Mouse (Mus musculus) limb, embryonic 10.5 days (tissue): Measurements from ENCODE around the gene Ikzf2. TPM values are rescaled to one million over a fixed set of nuclear protein-coding genes. Genes with fewer than 3 reads are reported as not detected.

ENCODE experiments used
- DNase-seq: peaks from one replicate; pipeline ENCODE4 v3.0.0-alpha.2; 2017; ENCODE audit warnings: low spot score
- H3K27ac ChIP-seq: fragments of 300-500 bp; sonication (generic); 2 replicates; pipeline ENCODE4 v1.5.1; 2016; ENCODE audit warnings: mild to moderate bottlenecking
- H3K27me3 ChIP-seq: fragments of 300-500 bp; sonication (generic); 2 replicates; pipeline ENCODE4 v1.6.1; 2016; ENCODE audit warnings: low read depth, mild to moderate bottlenecking; ENCODE audit not compliant: poor library complexity, severe bottlenecking
- H3K36me3 ChIP-seq: fragments of 300-500 bp; sonication (generic); 2 replicates; pipeline ENCODE4 v1.6.1; 2016; ENCODE audit warnings: mild to moderate bottlenecking, moderate library complexity
- H3K4me1 ChIP-seq: fragments of 300-500 bp; sonication (generic); 2 replicates; pipeline ENCODE4 v1.6.1; 2016
- H3K4me3 ChIP-seq: fragments of 300-500 bp; sonication (generic); 2 replicates; pipeline ENCODE4 v1.5.1; 2016; ENCODE audit warnings: mild to moderate bottlenecking, moderate library complexity
- H3K9me3 ChIP-seq: fragments of 300-500 bp; sonication (generic); replicated peaks from 2 replicates; pipeline ENCODE4 v1.6.1; 2016; ENCODE audit warnings: mild to moderate bottlenecking
- WGBS: fragments of 180-500 bp; shearing (Covaris S2); methylation state at CpG from one replicate; pipeline ENCODE4 v1.1.7; 2016; 5-methylcytosine and 5-hydroxymethylcytosine counted together
- polyA plus RNA-seq: library from polyadenylated mRNA; unstranded; fragments of >200 nt; fragmentation: Nextera tagmentation; extraction: Ambion mirVana; gene quantifications from 2 replicates; pipeline ENCODE4 v1.2.1, GENCODE M21; 2016

Ikzf2 gene
- polyA plus RNA-seq, 1 experiment from 2014 or later, result 3.1 TPM

GRCm38 (mm10) chr1:69516144-69516543 lies 170.9 kb downstream of the Ikzf2 start:
- WGBS, result 87% methylated on average over 5 of the region's 5 CpGs
- no peak overlapping the region for H3K4me3 ChIP-seq
- no peak overlapping the region for H3K27ac ChIP-seq
- no peaks in the 10 kb centered on the region for H3K36me3 ChIP-seq
- H3K9me3 ChIP-seq, result no peaks in the 10 kb centered on the region
- DNase-seq, result no peak
- H3K27me3 ChIP-seq, result no peaks in the 10 kb centered on the region
- H3K4me1 ChIP-seq, result no peaks in the 10 kb centered on the region

GRCm38 (mm10) chr1:69513595-69514250 lies 173.3 kb downstream of the Ikzf2 start:
- Histone ChIP-seq H3K27ac (no peak overlapping the region), H3K27me3 (no peaks in the 10 kb centered on the region), H3K4me1 (no peaks in the 10 kb centered on the region), H3K36me3 (no peaks in the 10 kb centered on the region), H3K9me3 (no peaks in the 10 kb centered on the region), H3K4me3 (no peak overlapping the region)
- WGBS, result 47% methylated on average over 5 of the region's 5 CpGs
- DNase-seq, result no peak

GRCm38 (mm10) chr1:69508275-69508674 lies 178.8 kb downstream of the Ikzf2 start:
- 85% methylated on average over 3 of the region's 3 CpGs for WGBS
- no peaks in the 10 kb centered on the region for H3K36me3 ChIP-seq
- H3K27ac ChIP-seq, result no peak overlapping the region
- H3K27me3 ChIP-seq, result no peaks in the 10 kb centered on the region
- H3K4me1 ChIP-seq, result no peaks in the 10 kb centered on the region
- DNase-seq, result no peak
- H3K9me3 ChIP-seq, result no peaks in the 10 kb centered on the region
- H3K4me3 ChIP-seq, result no peak overlapping the region

- Histone ChIP-seq H3K9me3 (no peaks in the 10 kb centered on the region), H3K4me3 (no peak overlapping the region), H3K36me3 (no peaks in the 10 kb centered on the region), H3K4me1 (no peaks in the 10 kb centered on the region), H3K27me3 (no peaks in the 10 kb centered on the region), H3K27ac (no peak overlapping the region)
- 89% methylated on average over 6 of the region's 6 CpGs for WGBS
- no peak for DNase-seq
Observed at GRCm38 (mm10) chr1:69507513-69507912, 179.5 kb downstream of the Ikzf2 start.

GRCm38 (mm10) chr1:69506615-69507159 lies 180.4 kb downstream of the Ikzf2 start:
- 96% methylated on average over 7 of the region's 7 CpGs for WGBS
- DNase-seq, result no peak
- Histone ChIP-seq H3K27me3 (no peaks in the 10 kb centered on the region), H3K9me3 (no peaks in the 10 kb centered on the region), H3K4me3 (no peak overlapping the region), H3K27ac (no peak overlapping the region), H3K4me1 (no peaks in the 10 kb centered on the region), H3K36me3 (no peaks in the 10 kb centered on the region)

GRCm38 (mm10) chr1:69506011-69506410 lies 181.0 kb downstream of the Ikzf2 start:
- no peaks in the 10 kb centered on the region for H3K4me1 ChIP-seq
- H3K9me3 ChIP-seq, result no peaks in the 10 kb centered on the region
- no peaks in the 10 kb centered on the region for H3K27me3 ChIP-seq
- 97% methylated on average over 6 of the region's 6 CpGs for WGBS
- no peak for DNase-seq
- no peak overlapping the region for H3K27ac ChIP-seq
- no peak overlapping the region for H3K4me3 ChIP-seq
- H3K36me3 ChIP-seq, result no peaks in the 10 kb centered on the region

GRCm38 (mm10) chr1:69500388-69500787 lies 186.7 kb downstream of the Ikzf2 start:
- Histone ChIP-seq H3K9me3 (no peaks in the 10 kb centered on the region), H3K4me1 (no peaks in the 10 kb centered on the region), H3K4me3 (no peak overlapping the region), H3K27me3 (no peaks in the 10 kb centered on the region), H3K27ac (no peak overlapping the region), H3K36me3 (no peaks in the 10 kb centered on the region)
- no peak for DNase-seq
- WGBS, result 84% methylated on average over 3 of the region's 3 CpGs

- Histone ChIP-seq H3K9me3 (no peaks in the 10 kb centered on the region), H3K27me3 (no peaks in the 10 kb centered on the region), H3K4me1 (no peaks in the 10 kb centered on the region), H3K36me3 (no peaks in the 10 kb centered on the region), H3K27ac (no peak overlapping the region), H3K4me3 (no peak overlapping the region)
- DNase-seq, result no peak
- 90% methylated on average over 5 of the region's 5 CpGs for WGBS
Observed at GRCm38 (mm10) chr1:69499652-69500051, 187.4 kb downstream of the Ikzf2 start.

GRCm38 (mm10) chr1:69498862-69499306 lies 188.2 kb downstream of the Ikzf2 start:
- Histone ChIP-seq H3K27me3 (no peaks in the 10 kb centered on the region), H3K36me3 (no peaks in the 10 kb centered on the region), H3K4me1 (no peaks in the 10 kb centered on the region), H3K27ac (no peak overlapping the region), H3K4me3 (no peak overlapping the region), H3K9me3 (no peaks in the 10 kb centered on the region)
- 73% methylated on average over 7 of the region's 7 CpGs for WGBS
- DNase-seq, result no peak

- Histone ChIP-seq H3K4me3 (no peak overlapping the region), H3K27ac (no peak overlapping the region), H3K9me3 (no peaks in the 10 kb centered on the region), H3K4me1 (no peaks in the 10 kb centered on the region), H3K36me3 (no peaks in the 10 kb centered on the region), H3K27me3 (no peaks in the 10 kb centered on the region)
- DNase-seq, result no peak
- 72% methylated on average over 4 of the region's 4 CpGs for WGBS
Observed at GRCm38 (mm10) chr1:69496055-69496454, 191.0 kb downstream of the Ikzf2 start.

GRCm38 (mm10) chr1:69493309-69494047 lies 193.6 kb downstream of the Ikzf2 start:
- 89% methylated on average over 11 of the region's 11 CpGs for WGBS
- H3K4me3 ChIP-seq, result no peak overlapping the region
- no peaks in the 10 kb centered on the region for H3K27me3 ChIP-seq
- DNase-seq, result no peak
- H3K4me1 ChIP-seq, result 0 out of 2 replicates have a peak, but pooled peaks cover 6% of the 10 kb centered on the region
- H3K36me3 ChIP-seq, result no peaks in the 10 kb centered on the region
- no peak overlapping the region for H3K27ac ChIP-seq
- no peaks in the 10 kb centered on the region for H3K9me3 ChIP-seq

- WGBS, result 94% methylated on average over 4 of the region's 4 CpGs
- Histone ChIP-seq H3K27me3 (no peaks in the 10 kb centered on the region), H3K27ac (no peak overlapping the region), H3K9me3 (no peaks in the 10 kb centered on the region), H3K4me1 (0 out of 2 replicates have a peak, but pooled peaks cover 6% of the 10 kb centered on the region), H3K36me3 (no peaks in the 10 kb centered on the region), H3K4me3 (no peak overlapping the region)
- no peak for DNase-seq
Observed at GRCm38 (mm10) chr1:69492013-69492412, 195.0 kb downstream of the Ikzf2 start.

GRCm38 (mm10) chr1:69489026-69489425 lies 198.0 kb downstream of the Ikzf2 start:
- Histone ChIP-seq H3K36me3 (no peaks in the 10 kb centered on the region), H3K27ac (peak overlapping the region; percentile 64; the same call in 1 of the 2 replicates), H3K9me3 (no peaks in the 10 kb centered on the region), H3K4me1 (0 out of 2 replicates have a peak, but pooled peaks cover 6% of the 10 kb centered on the region), H3K4me3 (no peak overlapping the region), H3K27me3 (no peaks in the 10 kb centered on the region)
- no peak for DNase-seq
- WGBS, result 58% methylated on average over 7 of the region's 7 CpGs
